In genomic region chr1:130515316-130515715, GRCm38 (mm10) we compare ENCODE assay signal across 14 mouse cellular contexts.
"Had no signal": no experiment of that assay in that cellular context is flagged by ENCODE, and none has a peak within 500 bp of the region (broad histone marks: within the 10 kb centered on the region; RNA-seq: fewer than 3 reads in every experiment).

No protein-coding gene starts in this region.

- DNase-seq: kidney, adult 9 months; kidney, postnatal 10 days; kidney, postnatal 4 days; left cerebral cortex, postnatal 4 days; lung, adult 18-20 months; lung, postnatal 14 days; spleen, adult 18-20 months; thymus, adult 2 months; thymus, postnatal 25 days had no signal

- H3K27ac ChIP-seq: layer of hippocampus, adult 2 months; limb, embryonic 13.5 days; liver, embryonic 14.5 days; midbrain, embryonic 12.5 days had no signal

- H3K9me3 ChIP-seq: limb, embryonic 13.5 days; midbrain, embryonic 12.5 days had no signal

- ATAC-seq: intestine, postnatal 0 days had no signal

- H3K4me2 ChIP-seq: limb, embryonic 13.5 days; midbrain, embryonic 12.5 days had no signal

- H3K9ac ChIP-seq: limb, embryonic 13.5 days; liver, embryonic 14.5 days; midbrain, embryonic 12.5 days had no signal

- H3K4me3 ChIP-seq: layer of hippocampus, adult 2 months; limb, embryonic 13.5 days; midbrain, embryonic 12.5 days had no signal

- H3K4me1 ChIP-seq: midbrain, embryonic 12.5 days had no signal

- H3K36me3 ChIP-seq: limb, embryonic 13.5 days; midbrain, embryonic 12.5 days had no signal

- H3K27me3 ChIP-seq: limb, embryonic 13.5 days; midbrain, embryonic 12.5 days had no signal
